Mouse (Mus musculus) urinary bladder, adult 2 months (tissue): Measurements from ENCODE around the gene Abhd4. TPM values are rescaled to one million over a fixed set of nuclear protein-coding genes. Genes with fewer than 3 reads are reported as not detected.

Experiments
- DNase-seq: peaks from one replicate; pipeline ENCODE4 v3.0.0; 2022; ENCODE audit warnings: low spot score
- polyA plus RNA-seq: library from polyadenylated mRNA; depleted of rRNA; stranded (reverse); fragments of >200 nt; gene quantifications from 2 replicates; pipeline ENCODE4 v1.2.3, GENCODE M21; 2012; rRNA removed

Gene Abhd4
- polyA plus RNA-seq, 1 experiment, result 38.1 TPM

DNA sequence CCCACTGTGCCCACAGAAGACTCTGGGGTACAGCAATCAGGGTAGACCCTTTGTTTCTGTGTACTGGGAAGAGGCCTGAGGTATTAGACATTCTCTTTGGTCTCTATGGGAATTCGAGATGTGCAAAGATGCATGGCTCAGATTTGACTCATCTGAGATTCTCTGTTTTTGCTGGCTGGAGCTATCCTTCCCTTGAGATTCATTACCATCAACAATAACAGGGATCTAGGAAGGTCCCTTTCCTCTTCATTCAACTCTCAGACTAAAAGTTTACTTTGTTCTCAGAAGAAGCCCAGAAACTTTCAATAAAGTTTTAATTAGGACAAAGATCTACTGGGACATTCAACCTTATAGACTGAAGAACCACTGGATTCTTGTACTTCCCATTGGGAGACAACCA is 30.9 kb downstream of the Abhd4 start, which contains the start of gene Olfr49:
TSS of gene Olfr49 (minus strand) at position 101 of the 400 bp plus-strand sequence.
- no peak for DNase-seq

DNA sequence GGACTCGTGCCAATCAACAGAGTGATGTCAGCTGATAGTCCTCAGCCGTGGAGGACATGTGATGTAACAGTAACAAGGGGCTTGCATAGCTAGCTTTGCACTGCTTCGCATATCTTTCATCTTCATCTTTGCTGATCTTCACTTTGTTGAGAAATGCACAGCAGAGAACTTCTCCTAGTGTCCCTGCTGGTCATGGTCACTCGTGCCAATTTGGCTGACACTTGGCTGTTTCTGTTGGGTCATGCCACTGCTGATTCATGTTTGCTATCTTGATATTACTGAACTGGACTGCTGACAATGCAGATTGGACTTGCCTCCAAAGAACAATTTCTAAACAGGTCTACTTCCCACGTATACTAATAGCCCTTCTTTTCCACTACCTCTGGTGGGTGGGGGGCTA is 46.1 kb downstream of the Abhd4 start:
- DNase-seq, result no peak

DNA sequence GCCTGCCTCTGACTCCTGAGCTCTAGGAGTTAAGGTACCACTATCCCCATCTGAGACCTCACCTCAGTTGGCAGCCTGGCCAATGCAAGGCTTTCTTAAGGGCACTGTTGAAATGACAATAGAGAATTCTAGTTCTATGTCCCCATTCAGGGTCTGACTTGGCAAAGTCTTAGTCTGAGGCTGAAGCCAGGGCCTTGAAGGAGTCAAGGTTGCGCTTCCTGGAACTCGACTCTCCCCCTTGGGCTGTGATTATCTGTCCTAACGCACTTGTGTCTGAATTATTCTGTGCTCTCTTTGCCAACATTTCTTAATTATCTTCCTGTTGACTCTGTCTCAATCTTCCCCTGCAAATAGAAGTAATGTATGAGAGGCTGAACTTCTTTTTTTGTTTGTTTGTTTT is 46.7 kb downstream of the Abhd4 start:
- DNase-seq, result no peak

DNA sequence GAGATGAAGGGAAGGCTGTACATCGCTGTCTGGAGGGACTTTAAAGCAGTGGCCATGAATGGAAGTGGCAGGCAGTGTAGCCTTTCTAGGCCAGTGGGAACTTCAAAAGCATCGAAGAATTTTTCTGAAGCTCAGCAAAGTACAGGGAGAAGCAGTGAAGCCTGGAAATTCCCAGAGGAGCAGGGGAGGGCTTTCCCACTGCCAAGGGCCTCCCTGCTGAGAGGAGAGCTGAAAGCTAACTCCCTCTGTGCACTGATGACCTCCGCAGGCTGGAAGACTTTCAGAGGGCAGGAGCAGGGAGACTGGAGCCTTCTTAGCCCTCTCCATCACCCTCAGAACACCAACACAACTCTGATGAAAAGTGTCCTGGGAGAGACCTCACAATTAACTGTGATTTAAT is 57.8 kb downstream of the Abhd4 start:
- no peak for DNase-seq

Other genes with a start within 250 kb of the Abhd4 start
- gene Dad1, start 84 bp upstream of the Abhd4 start, polyA plus RNA-seq, result 228 and 295 TPM in 2 replicates
- not detected in 2 replicates for gene Olfr49, start 30.8 kb downstream of the Abhd4 start, polyA plus RNA-seq
- gene Oxa1l, start 106.6 kb downstream of the Abhd4 start, polyA plus RNA-seq, result 61.4 and 65.5 TPM in 2 replicates
- 8.9 TPM in 2 replicates for gene Slc7a7, start 163.6 kb downstream of the Abhd4 start, polyA plus RNA-seq
- 221 and 233 TPM in 2 replicates for gene Mrpl52, start 172.7 kb downstream of the Abhd4 start, polyA plus RNA-seq
- 202 and 226 TPM in 2 replicates for gene Mmp14, start 177.4 kb downstream of the Abhd4 start, polyA plus RNA-seq
- 81.0 and 93.8 TPM in 2 replicates for gene Lrp10, start 209.9 kb downstream of the Abhd4 start, polyA plus RNA-seq
- gene Rem2, start 221.9 kb downstream of the Abhd4 start, polyA plus RNA-seq, result 0.28 and 0.32 TPM in 2 replicates